Mouse (Mus musculus) layer of hippocampus, postnatal 10 days (tissue): ENCODE measurements around the gene Leprot. TPM values are rescaled to one million over a fixed set of nuclear protein-coding genes. Genes with fewer than 3 reads are reported as not detected.

Source experiments
- DNase-seq, 2 experiments: peaks; one replicate each; pipeline ENCODE4 v3.0.0; 2021; ENCODE audit warnings: low spot score in 2 of 2
- total RNA-seq, 2 experiments: library from RNA; stranded (reverse); gene quantifications; 2 replicates each; pipeline ENCODE4 v1.2.3; 2021

Gene Leprot
- total RNA-seq, 2 experiments from 2014 or later: 28.3 to 34.7 TPM

DNA sequence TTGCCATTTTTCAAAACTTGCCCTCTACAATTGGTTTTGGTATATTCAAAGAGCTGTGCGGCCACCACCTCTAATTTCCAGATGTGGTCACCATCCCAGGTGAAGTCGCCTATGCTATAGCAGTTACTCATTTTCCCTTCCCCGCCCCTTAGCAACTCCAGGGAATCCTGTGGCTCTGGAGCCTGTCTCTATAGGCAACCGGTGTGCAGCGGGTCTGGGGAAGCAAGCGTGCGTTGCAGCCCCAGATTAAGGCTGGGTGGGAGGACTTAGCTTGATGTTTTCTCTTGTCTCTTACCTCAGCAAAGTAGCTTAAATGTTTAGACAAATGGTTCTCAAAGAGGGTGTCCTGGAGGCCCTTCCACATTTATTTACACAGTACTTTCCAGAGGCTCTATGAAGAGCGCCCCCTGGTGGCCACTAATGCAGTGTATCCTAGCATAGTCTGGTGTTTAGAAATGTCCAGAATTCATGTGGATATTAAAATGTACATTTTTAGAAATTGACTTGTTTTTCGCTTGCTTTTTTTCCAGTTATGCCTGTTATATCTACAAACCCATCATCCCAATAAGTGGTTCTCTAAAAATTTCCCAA, 16.7 kb downstream of the Leprot start:
- peak; percentile 50 to 61 for DNase-seq

DNA sequence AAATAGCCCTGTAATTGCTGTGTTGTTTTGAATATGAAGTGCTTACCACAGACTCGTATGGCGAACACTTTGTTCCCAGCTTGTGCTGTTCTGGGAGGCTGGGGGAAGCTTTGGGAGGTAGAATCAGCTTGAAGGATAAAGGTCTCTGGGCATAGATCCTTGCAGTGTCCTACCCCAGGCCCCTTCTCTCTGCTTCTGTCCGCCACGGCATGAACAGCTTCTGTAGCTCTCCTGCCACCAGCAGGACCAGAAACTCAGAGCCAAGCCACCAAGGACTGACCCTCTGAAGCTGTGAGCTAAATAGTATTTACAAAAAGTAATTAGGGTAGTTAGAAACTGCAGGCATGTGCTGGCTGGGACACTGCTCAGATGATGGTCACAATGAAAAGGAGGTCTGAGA, 17.2 kb downstream of the Leprot start:
- no peak for DNase-seq

DNA sequence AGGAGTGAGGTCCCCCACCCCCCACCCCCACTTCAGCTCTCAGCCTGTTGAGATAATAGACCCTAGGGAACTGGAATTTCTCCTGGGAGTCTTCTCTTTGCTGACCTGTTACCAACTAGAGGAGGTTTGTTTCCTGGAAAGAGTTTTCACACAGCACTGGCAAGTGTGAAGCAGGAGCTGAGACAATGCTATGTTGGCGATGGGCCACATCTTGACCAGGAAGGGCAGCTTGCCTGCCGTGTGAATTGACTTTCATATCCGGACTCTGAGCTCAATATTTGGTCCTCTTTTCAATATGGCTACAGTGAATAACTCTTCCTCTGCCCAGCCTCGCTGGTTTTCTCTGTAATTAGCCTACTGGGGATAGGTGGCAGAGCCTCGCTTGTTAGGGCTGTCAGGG, 21.6 kb downstream of the Leprot start:
- DNase-seq: no peak

DNA sequence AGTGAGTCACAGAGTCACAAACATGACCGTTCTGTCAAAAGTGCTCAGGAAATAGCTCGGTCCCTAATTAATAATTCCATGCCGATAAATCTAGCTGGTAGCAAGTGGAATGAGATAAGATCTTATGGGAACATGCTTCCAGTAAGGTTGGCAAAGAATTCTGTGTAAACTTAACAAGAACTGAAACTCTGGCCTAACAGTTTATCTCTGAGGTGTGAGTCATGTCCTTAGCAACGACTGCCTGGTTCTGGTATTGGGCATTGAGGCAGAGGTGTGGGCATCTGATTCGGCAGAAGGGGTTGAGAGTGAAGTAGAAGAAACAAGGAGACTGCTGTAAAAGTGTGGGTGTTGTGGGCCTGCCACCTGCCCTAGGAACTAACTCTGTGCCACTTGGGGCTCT, 22.3 kb downstream of the Leprot start:
- DNase-seq: no peak

DNA sequence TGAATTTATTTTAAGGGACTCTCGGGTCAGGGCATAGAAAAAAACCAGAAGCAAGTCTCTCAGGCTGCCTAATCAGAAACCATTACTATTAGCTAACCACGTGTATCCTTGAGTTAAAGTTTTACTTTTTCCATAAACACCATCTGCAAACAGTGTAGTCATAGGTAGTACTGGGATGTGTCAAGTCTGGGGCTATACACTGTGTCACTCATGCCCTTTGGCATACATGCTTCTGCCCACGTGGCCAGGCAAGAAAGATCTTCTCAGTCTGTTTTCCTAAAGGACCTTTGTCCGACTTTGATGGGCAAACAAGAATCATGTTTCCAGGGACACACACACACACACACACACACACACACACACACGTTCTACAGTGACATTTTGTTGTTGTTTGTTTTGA, 27.3 kb downstream of the Leprot start:
- DNase-seq: no peak

DNA sequence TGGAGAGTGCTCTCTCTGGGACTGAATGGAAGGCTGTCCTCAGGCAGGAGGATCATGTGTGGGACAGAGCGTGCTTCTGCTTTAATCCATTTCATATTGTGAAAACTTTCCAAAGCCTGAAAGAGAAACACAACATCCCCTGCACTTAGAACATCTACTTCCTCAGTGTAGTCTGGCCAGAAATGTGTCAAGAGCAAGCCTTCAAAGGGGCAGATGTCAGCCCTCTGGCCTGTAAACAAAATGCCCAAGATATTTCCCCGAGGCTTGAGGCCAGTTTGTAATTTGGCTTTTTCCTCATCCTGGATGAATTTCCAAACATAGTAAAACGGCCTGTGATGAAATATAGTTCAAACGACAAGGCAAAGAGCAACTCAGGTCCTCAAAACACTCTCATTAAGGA, 28.2 kb downstream of the Leprot start:
- no peak for DNase-seq

DNA sequence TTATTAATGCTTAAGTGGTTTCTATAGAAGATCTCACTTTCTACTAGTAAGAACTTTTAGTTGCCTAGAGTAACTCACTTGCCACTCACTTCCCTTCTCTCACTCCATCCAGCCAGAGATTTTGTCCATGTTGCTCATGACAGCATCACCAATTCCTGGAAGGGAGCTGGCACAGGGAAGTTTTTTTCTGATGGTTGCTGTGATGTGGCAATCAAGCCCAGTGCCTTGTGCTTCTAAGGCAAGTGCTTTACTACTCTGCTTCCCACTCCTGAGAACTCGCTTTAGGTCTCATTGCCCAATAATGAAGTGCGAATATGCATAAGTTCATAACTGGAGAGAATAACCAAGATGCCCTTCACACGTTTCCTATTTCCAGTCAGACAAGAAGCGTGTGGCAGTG, 35.1 kb downstream of the Leprot start:
- DNase-seq: no peak

DNA sequence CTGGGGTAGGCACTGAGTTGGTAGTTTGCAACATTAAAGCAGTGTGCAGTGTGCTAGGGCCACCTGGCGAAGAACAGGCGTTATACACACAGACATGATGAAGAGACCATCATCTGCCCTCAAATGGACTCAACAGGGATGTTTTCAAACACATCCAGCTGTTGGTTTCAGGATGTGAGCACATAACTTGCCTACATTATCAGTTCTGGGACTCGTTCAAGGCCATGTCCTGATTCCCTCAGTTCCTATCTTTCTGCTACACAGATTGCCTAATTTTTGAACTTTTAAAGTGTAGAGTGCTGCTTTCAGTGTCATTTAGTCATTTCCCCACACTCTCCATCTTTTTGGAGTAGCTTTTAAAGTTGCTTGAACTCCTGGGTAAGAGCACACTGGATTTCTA, 35.6 kb downstream of the Leprot start:
- no peak for DNase-seq

DNA sequence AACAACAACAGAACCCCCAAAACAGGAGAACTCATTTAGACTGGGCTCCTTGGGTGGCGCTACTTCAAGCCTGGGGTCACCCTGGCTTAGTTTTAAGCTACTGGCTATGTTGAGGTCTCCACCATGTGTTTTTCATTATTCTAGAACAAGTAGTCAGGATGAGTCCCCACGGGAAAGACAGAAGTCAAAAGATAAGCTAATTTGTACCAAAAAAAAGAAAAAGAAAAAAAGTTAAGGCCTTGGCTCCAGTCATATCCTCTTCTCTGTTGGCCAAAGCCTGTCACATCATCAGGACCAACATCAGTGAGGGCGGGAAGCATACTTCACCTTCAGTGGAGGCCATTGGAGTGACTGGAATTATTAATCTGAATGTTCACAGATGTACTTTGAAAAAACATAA, 37.3 kb downstream of the Leprot start:
- no peak for DNase-seq

DNA sequence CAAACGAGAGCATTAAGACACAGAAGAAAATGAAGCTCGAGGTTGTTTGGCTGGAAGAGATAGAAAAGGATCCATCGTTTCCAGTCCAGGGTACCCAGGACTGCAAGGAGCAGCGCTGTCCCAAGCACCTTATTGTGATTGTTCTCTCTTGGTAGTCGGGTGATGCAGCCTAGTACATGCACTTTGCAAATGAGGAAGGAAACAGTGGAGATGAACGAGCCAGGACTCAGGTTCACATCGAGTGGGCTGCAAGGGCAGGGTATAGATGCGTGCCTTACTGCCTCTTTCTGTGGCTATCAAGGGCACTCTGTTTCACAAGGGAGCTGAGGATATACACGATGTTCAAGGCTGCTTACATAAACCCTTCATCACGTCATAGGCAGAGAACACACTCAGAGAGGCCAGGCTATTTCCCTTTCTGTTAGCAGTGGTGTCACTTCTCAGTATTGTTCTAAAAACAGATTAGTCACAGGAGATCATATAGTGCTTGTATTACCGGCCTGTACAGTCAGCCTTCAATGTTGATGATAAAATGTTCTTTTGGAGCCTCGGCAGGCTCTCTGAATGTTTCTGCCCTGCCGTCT, 38.8 kb downstream of the Leprot start:
- no peak for DNase-seq

DNA sequence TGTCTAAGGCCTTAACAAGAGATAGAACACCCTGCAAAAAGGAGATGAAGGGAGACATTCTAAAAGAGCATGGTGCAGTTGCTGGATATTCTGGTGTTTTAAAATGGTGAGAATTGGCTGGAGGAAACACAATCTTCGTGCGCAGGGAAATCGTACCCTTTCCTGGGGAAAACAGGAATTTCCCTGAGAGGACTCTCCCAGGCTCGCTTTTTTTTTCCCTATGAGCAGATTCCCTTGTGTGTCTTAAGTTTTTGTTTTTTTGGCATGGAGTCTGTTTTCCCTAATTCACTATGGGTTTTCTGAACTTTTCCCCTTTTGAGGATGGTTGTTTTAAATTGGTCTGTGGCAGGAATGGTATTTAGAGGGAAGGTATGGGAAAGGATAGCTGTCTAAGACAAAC, 41.7 kb downstream of the Leprot start:
- no peak for DNase-seq

DNA sequence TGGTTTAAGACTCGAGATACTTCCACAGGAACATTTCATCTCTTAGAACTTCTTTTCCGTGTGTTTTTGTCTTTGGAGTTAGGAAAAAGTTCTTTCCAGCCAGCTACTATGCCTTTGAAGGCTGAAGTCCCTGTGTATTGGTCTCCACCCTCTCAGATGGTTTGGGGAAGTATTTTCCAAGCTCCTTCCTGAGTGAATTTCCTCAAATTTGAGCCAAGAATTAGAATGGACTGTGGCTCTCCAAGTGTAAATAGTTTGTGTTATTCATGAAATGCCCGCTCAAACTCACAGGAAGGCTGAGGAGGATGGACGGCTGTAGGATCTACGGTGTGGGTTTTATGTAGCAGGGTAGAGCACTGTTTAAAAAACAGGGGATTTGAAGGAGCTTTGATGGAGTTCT, 42.1 kb downstream of the Leprot start:
- DNase-seq: no peak

DNA sequence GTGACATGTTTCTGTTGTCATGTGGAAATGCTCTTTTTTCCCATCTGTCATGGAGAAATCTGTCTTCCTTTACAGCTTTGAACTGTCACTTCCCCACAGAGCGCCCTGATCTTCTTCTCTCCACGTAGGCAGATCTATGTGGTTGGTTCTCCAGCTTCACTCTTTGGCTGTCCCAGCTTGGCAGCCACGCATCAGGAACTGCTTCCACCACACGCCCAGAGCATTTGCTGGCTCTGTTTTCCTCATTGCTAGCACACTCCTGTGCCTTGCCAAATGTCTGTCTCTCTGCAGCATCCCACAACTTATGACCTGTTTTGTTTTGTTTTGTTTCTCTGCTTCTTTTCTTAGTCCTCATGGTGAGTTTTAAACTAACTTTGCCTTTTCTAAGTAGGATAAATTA, 45.4 kb downstream of the Leprot start:
- peak; percentile 19 to 34 for DNase-seq

DNA sequence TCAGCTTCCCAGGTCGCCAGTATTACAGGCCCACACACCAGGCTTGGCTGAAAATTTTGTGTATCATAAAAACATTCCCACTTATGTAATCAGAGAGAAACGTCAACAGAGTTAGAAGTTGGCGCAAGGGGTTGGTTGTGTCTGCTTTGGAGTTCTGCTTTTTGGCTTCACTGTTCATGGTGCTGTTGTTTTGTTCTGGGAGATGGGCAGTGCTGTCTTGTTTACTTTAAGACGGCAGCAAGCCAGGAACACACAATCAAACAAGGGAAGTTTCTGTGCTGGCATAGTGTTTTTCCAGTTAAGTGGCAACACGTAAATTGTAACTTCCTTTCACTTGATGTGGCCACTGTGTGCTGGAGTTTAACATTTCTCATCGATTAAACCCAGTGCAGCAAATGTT, 47.0 kb downstream of the Leprot start:
- DNase-seq: no peak

DNA sequence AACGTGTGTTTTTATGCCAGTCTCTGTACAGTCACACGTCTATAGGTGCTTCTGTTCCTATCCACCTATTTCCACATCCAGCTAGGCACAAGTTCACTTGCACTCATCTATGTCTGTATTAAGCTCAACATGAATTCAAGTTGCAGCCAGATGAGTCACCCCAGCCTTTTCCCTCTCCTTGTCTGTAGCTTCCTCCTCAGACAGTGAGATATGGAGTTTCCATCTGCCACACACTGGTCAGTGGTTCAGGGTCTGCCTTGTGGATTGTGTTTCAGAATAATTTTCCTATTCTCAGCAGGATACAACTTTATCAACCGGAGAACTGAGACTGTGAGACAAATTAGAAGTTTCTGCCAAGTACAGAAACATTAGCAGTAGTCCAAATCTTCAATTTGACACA, 49.7 kb downstream of the Leprot start:
- DNase-seq: no peak

DNA sequence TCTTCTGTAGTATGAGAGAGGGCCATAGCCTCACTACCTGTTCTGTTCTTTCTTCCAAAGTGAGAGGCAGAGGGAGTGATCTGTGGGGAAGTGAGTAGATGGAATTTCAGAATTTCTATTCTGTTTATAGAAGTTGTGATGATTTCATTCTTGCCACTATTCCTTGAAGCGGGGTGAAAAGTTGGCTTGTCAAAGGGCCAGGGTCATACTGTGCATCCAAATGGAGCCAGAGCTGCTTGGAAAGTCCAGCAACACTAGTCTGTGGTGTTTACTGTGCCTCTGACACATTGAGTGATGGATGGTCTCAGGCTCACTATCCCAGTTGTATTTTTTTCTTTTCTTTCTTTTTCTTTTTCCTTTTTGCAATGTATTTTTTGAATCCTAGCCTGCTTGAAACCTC, 51.9 kb downstream of the Leprot start:
- DNase-seq: no peak

DNA sequence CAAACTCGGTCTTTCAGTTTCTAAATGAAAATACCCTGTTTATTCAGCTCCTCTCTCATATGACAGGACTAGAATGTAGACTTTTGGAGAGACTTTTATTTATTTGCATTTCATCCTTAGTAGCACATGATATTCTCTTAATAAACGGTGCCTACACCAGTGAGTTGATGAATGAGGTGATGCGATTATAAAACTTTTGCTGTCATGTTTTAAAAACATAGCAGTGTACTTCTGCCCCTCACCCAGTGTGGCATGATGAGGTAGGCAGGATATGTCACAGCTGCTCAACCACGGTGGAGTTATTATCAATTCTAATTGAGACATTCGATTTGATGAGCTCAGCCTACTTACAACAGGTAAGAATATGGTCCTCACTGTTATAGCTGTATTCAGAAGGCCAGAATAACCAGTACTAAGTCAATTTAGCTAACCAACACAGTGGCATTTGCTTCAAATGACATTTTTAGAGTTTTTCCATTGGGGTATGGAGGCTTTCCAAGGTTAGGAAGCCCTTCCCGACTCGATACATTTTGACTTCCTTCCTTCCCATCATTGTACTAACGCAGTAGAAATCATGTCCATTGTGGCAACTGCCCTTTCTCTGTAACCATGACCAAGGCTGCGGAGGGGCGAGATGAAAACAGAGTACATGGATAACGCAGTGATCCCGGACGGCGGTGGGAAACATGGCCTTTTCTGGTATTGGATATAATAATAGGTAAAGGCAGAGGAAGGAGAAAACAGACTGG, 53.5 kb downstream of the Leprot start:
- DNase-seq: no peak

DNA sequence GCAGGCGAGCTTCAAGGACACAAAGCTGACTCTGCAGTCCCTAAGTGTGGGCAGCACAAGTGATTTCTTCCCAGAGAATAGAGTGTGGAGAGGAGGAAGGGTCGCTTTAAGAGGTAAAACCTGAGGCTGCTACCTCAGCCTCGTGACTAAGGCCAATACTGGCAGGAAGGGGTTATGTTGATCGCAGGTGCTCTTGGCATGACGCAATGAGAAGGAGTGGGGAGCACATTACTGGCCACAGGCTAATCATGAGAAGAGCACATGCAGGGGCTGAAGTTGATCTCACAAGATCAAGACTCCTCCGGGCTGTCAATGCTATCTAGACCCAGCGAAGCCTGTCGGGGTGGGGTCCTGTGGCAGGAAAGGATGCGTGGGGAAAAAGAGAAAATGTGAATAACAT, 57.8 kb downstream of the Leprot start:
- DNase-seq: no peak

DNA sequence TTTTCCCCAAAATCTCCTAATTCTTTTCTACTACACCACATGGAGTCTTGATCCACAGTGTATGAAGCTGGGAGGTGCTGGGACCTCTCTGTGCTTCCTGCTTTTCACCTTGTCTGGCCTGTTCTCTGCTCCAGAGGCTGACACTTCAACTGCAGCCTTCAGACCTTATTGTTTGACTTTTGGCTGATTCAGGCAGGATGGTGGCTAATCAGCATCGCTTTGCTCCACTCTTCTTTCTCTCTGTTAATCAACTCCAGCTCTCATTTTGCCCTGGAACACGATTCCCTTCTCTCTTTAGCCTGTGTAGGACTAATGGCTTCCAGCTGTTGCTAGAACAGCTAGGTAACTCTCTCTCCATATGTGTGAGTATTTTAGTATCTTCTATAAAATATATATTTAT, 59.7 kb downstream of the Leprot start:
- no peak for DNase-seq

DNA sequence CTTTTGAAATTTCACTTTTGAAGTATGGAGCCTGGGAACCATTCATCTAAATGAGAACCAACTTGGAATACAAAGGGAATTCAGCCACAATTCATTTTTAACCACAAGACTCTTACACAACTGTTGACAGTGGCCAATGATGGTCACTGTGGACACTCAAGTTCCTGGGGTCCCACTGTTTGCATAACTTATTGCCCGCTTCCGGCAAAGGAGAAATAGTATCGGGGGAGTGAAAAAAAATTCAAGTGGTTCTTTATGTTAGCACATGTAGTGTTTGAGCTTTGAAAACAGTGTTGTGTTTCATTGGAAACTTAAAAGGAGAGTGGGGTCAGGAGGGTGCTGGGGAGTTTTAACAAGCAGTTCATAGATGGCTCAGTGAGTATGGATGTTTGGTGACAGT, 60.4 kb downstream of the Leprot start:
- DNase-seq: no peak
